Mouse (Mus musculus) olfactory bulb, adult 2 months (tissue): ENCODE measurements around the gene Ppp3ca.

Experiments used
- CTCF ChIP-seq: fragments of 200-500 bp; IDR thresholded peaks from 2 replicates; pipeline ENCODE4 v1.5.1; 2012; ENCODE audit warnings: low read depth, mild to moderate bottlenecking, low read length, moderate library complexity; ENCODE audit not compliant: insufficient read depth
- POLR2A ChIP-seq: fragments of 200-500 bp; IDR thresholded peaks from 2 replicates; pipeline ENCODE4 v1.6.1; 2012; ENCODE audit warnings: mild to moderate bottlenecking, low read depth, low read length, moderate library complexity; ENCODE audit not compliant: insufficient read depth

DNA sequence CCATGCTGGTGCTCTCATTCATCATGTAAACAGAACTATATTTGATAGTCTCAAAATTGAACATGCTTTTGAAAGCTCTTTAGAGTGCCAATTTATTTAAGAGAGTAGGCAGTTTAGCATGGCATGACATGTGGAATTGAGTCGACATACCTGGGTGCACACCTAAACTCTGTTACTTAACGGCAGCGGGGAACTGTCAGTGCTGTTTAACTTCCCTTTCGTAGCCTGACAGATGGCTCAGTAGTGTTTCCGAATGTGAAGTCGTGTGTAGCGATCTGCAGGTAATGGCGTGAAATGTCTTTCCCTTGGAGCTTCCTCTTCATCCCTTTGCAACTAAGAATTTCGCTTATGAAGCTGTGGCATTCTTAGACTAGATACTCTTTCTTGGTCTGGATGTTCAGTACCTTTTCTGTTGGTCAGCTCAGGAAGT, 107.9 kb downstream of the Ppp3ca start:
- TF ChIP-seq CTCF (no peak), POLR2A (no peak)
